ENCODE assay signal across 8 mouse cellular contexts in the genomic region with DNA sequence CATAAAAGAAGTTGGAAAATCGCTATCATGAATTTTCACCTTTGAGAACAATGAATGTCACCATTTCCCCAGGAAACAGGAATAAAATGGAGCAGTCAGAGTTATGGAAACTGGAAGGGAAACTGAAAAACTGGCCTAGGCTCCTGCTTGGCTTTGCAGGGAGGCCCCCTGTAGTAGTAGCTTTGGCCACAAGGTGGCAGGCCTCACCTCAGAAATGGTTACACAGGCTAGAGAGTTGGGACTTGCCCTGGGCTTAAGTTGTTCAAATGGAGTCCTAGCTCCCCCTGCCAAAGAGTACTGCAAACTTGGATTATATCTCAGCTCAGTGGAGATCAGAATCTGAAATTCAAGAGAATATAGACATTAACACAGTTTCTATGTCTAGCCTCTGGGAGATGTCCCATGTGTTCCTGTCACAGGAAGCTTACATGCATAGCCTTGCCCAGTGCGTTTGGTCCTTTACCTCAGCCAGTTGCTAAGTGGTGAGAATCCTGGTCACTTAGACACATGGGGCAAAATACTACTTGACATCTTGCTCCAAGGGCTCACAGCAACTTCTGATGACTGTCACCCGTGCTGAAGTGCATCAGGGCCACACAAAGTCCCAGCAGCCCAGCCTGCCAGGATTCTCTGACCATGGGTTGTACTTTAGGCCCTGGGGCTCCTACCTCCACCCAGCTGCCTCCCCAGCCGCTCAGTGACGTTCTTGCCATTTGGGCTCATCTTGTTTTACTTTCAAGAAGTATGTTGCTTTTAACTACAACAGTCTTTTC. TPM values are rescaled to one million over a fixed set of nuclear protein-coding genes. Genes with fewer than 3 reads are reported as not detected.
A peak's percentile ranks its signal among the peaks of the same experiment; 100 is the strongest.
DNase-seq lines count a peak whose midpoint lies in the region; ATAC-seq and TF ChIP-seq lines count a peak whose summit lies in the region.

No protein-coding gene starts in this region.

- no peak for TF ChIP-seq POLR2A in bone marrow macrophage, adult 2 months (IDR thresholded peaks at IDR 0.05; ENCODE audit: borderline replicate concordance, low read depth, low read length)

- peak; percentile 79 for ATAC-seq in erythroid progenitor cell, adult 5-6 weeks (replicated peaks; ENCODE audit: low FRiP score, poor library complexity, severe bottlenecking)
- peak; percentile 72 for ATAC-seq in heart, embryonic 16.5 days (replicated peaks; ENCODE audit: extremely low read depth, insufficient read depth, low FRiP score)
- ATAC-seq in liver, embryonic 13.5 days (ENCODE audit: low read depth): peak; percentile 62
- peak; percentile 86 for ATAC-seq in neural tube, embryonic 12.5 days (ENCODE audit: low FRiP score, low read depth)
- ATAC-seq in stomach, embryonic 16.5 days (ENCODE audit: insufficient read depth, low FRiP score): peak; percentile 79; the same call in 1 of the 2 replicates

- no peak overlapping the region for H3K4me2 ChIP-seq in heart, embryonic 16.5 days (ENCODE audit: low read depth, low read length)
- no peak overlapping the region for H3K4me2 ChIP-seq in liver, embryonic 13.5 days
- H3K4me2 ChIP-seq in neural tube, embryonic 12.5 days (replicated peaks): no peak overlapping the region
- no peak overlapping the region for H3K4me2 ChIP-seq in stomach, embryonic 16.5 days (ENCODE audit: low read depth, low read length)

- H3K9ac ChIP-seq in heart, embryonic 16.5 days (ENCODE audit: low read length): no peak overlapping the region
- no peak overlapping the region for H3K9ac ChIP-seq in liver, embryonic 13.5 days
- 0 out of 2 replicates have a peak overlapping the region, but pooled peaks have one; percentile 18 for H3K9ac ChIP-seq in neural tube, embryonic 12.5 days
- H3K9ac ChIP-seq in stomach, embryonic 16.5 days (ENCODE audit: low read length): no peak overlapping the region

- 46% methylated on average over 5 of the region's 5 CpGs for WGBS in heart, embryonic 16.5 days
- 58% methylated on average over 5 of the region's 5 CpGs for WGBS in liver, embryonic 13.5 days (ENCODE audit: insufficient replicate concordance)
- 46% methylated on average over 5 of the region's 5 CpGs for WGBS in neural tube, embryonic 12.5 days
- WGBS in stomach, embryonic 16.5 days: 44% methylated on average over 5 of the region's 5 CpGs

- no peaks in the 10 kb centered on the region for H3K9me3 ChIP-seq in heart, embryonic 16.5 days (replicated peaks; ENCODE audit: control insufficient read depth, low read length)
- no peaks in the 10 kb centered on the region for H3K9me3 ChIP-seq in liver, embryonic 13.5 days (replicated peaks)
- no peaks in the 10 kb centered on the region for H3K9me3 ChIP-seq in neural tube, embryonic 12.5 days
- H3K9me3 ChIP-seq in stomach, embryonic 16.5 days (replicated peaks; ENCODE audit: control insufficient read depth, low read length): no peaks in the 10 kb centered on the region

- H3K27ac ChIP-seq in bone marrow macrophage, adult 2 months (ENCODE audit: insufficient read depth, low read depth, low read length): no peak overlapping the region
- H3K27ac ChIP-seq in heart, embryonic 16.5 days (ENCODE audit: low read length): no peak overlapping the region
- no peak overlapping the region for H3K27ac ChIP-seq in liver, embryonic 13.5 days
- H3K27ac ChIP-seq in neural tube, embryonic 12.5 days: no peak overlapping the region
- peak overlapping the region; percentile 46 for H3K27ac ChIP-seq in stomach, embryonic 16.5 days (ENCODE audit: low read length)

- H3K27me3 ChIP-seq in heart, embryonic 16.5 days (ENCODE audit: control insufficient read depth, insufficient read depth, low read length): no peaks in the 10 kb centered on the region
- H3K27me3 ChIP-seq in liver, embryonic 13.5 days: no peaks in the 10 kb centered on the region
- H3K27me3 ChIP-seq in neural tube, embryonic 12.5 days (replicated peaks): no peaks in the 10 kb centered on the region
- H3K27me3 ChIP-seq in stomach, embryonic 16.5 days (ENCODE audit: control insufficient read depth, insufficient read depth, low read length): no peaks in the 10 kb centered on the region

- no peaks in the 10 kb centered on the region for H3K4me1 ChIP-seq in bone marrow macrophage, adult 2 months (ENCODE audit: control insufficient read depth, insufficient read depth, low read length)
- no peaks in the 10 kb centered on the region for H3K4me1 ChIP-seq in heart, embryonic 16.5 days (ENCODE audit: control insufficient read depth, insufficient read depth, low read length)
- H3K4me1 ChIP-seq in liver, embryonic 13.5 days (replicated peaks): 0 out of 2 replicates have a peak, but pooled peaks cover 3% of the 10 kb centered on the region
- peaks cover 20% of the 10 kb centered on the region for H3K4me1 ChIP-seq in neural tube, embryonic 12.5 days
- peaks cover 9% of the 10 kb centered on the region for H3K4me1 ChIP-seq in stomach, embryonic 16.5 days (ENCODE audit: control insufficient read depth, insufficient read depth, low read length)

- peaks cover 16% of the 10 kb centered on the region for H3K36me3 ChIP-seq in heart, embryonic 16.5 days (ENCODE audit: control insufficient read depth, insufficient read depth)
- peaks cover 34% of the 10 kb centered on the region for H3K36me3 ChIP-seq in liver, embryonic 13.5 days
- H3K36me3 ChIP-seq in neural tube, embryonic 12.5 days: peaks cover 32% of the 10 kb centered on the region
- no peaks in the 10 kb centered on the region for H3K36me3 ChIP-seq in stomach, embryonic 16.5 days (ENCODE audit: control insufficient read depth, insufficient read depth, low read length)

- TF ChIP-seq CTCF in bone marrow macrophage, adult 2 months (IDR thresholded peaks at IDR 0.05; ENCODE audit: low read depth, low read length): peak; percentile 77

- H3K4me3 ChIP-seq in bone marrow macrophage, adult 2 months (ENCODE audit: insufficient read depth, low read length): no peak overlapping the region
- no peak overlapping the region for H3K4me3 ChIP-seq in heart, embryonic 16.5 days (ENCODE audit: low read length)
- H3K4me3 ChIP-seq in liver, embryonic 13.5 days (replicated peaks): no peak overlapping the region
- H3K4me3 ChIP-seq in neural tube, embryonic 12.5 days: no peak overlapping the region
- H3K4me3 ChIP-seq in stomach, embryonic 16.5 days (replicated peaks; ENCODE audit: low read length): no peak overlapping the region

- DNase-seq in CD4-positive helper T cell, adult 2 months (ENCODE audit: low read depth, low spot score): peak; percentile 81
- DNase-seq in kidney, postnatal 14 days: peak; percentile 90
- peak; percentile 59 for DNase-seq in liver, embryonic 13.5 days

RNA-seq across cellular contexts. Expression of gene Glod4, which starts 9.8 kb away (rescaled TPM):
- 40.0 and 53.4 TPM in 2 replicates for polyA plus RNA-seq in bone marrow macrophage, adult 2 months (2012; ENCODE audit: insufficient read depth, insufficient read length, missing spikeins)
- 13.7 and 15.9 TPM in 2 replicates for total RNA-seq in erythroid progenitor cell, adult 5-6 weeks (2015; ENCODE audit: low replicate concordance)
- total RNA-seq in erythroid progenitor cell, adult 5-6 weeks (2017; ENCODE audit: low replicate concordance): 29.1 and 39.9 TPM in 2 replicates
- polyA plus RNA-seq in heart, embryonic 16.5 days (2015; fragmentation: Nextera tagmentation; extraction: Ambion mirVana): 115 and 122 TPM in 2 replicates
- polyA plus RNA-seq in liver, embryonic 13.5 days (2015; fragmentation: Nextera tagmentation; extraction: Ambion mirVana): 72.5 and 76.5 TPM in 2 replicates
- polyA plus RNA-seq in neural tube, embryonic 12.5 days (2016; fragmentation: Nextera tagmentation; extraction: Ambion mirVana): 111 TPM in 2 replicates
- 116 and 126 TPM in 2 replicates for polyA plus RNA-seq in stomach, embryonic 16.5 days (2015; fragmentation: Nextera tagmentation; extraction: Ambion mirVana)

RNA-seq across cellular contexts. Expression of gene Mrm3, which starts 9.8 kb away (rescaled TPM):
- polyA plus RNA-seq in bone marrow macrophage, adult 2 months (2012; ENCODE audit: insufficient read depth, insufficient read length, missing spikeins): 3.2 and 3.4 TPM in 2 replicates
- total RNA-seq in erythroid progenitor cell, adult 5-6 weeks (2015; ENCODE audit: low replicate concordance): 5.8 and 6.7 TPM in 2 replicates
- 2.3 and 2.4 TPM in 2 replicates for total RNA-seq in erythroid progenitor cell, adult 5-6 weeks (2017; ENCODE audit: low replicate concordance)
- 29.1 and 31.7 TPM in 2 replicates for polyA plus RNA-seq in heart, embryonic 16.5 days (2015; fragmentation: Nextera tagmentation; extraction: Ambion mirVana)
- polyA plus RNA-seq in liver, embryonic 13.5 days (2015; fragmentation: Nextera tagmentation; extraction: Ambion mirVana): 23.9 and 25.2 TPM in 2 replicates
- polyA plus RNA-seq in neural tube, embryonic 12.5 days (2016; fragmentation: Nextera tagmentation; extraction: Ambion mirVana): 17.1 and 18.7 TPM in 2 replicates
- polyA plus RNA-seq in stomach, embryonic 16.5 days (2015; fragmentation: Nextera tagmentation; extraction: Ambion mirVana): 22.3 and 24.2 TPM in 2 replicates

RNA-seq across cellular contexts. Expression of gene Gemin4, which starts 35.9 kb away (rescaled TPM):
- polyA plus RNA-seq in bone marrow macrophage, adult 2 months (2012; ENCODE audit: insufficient read depth, insufficient read length, missing spikeins): 1.6 and 3.2 TPM in 2 replicates
- total RNA-seq in erythroid progenitor cell, adult 5-6 weeks (2015; ENCODE audit: low replicate concordance): 9.6 and 26.7 TPM in 2 replicates
- total RNA-seq in erythroid progenitor cell, adult 5-6 weeks (2017; ENCODE audit: low replicate concordance): 1.8 and 3.0 TPM in 2 replicates
- 20.1 and 21.7 TPM in 2 replicates for polyA plus RNA-seq in heart, embryonic 16.5 days (2015; fragmentation: Nextera tagmentation; extraction: Ambion mirVana)
- 22.5 and 24.6 TPM in 2 replicates for polyA plus RNA-seq in liver, embryonic 13.5 days (2015; fragmentation: Nextera tagmentation; extraction: Ambion mirVana)
- 22.1 and 28.6 TPM in 2 replicates for polyA plus RNA-seq in neural tube, embryonic 12.5 days (2016; fragmentation: Nextera tagmentation; extraction: Ambion mirVana)
- polyA plus RNA-seq in stomach, embryonic 16.5 days (2015; fragmentation: Nextera tagmentation; extraction: Ambion mirVana): 30.1 and 35.2 TPM in 2 replicates

RNA-seq across cellular contexts. Expression of gene Dbil5, which starts 35.9 kb away (rescaled TPM):
- polyA plus RNA-seq in bone marrow macrophage, adult 2 months (2012; ENCODE audit: insufficient read depth, insufficient read length, missing spikeins): not detected in 2 replicates
- not detected in 2 replicates for total RNA-seq in erythroid progenitor cell, adult 5-6 weeks (2015; ENCODE audit: low replicate concordance)
- not detected in 2 replicates for total RNA-seq in erythroid progenitor cell, adult 5-6 weeks (2017; ENCODE audit: low replicate concordance)
- polyA plus RNA-seq in heart, embryonic 16.5 days (2015; fragmentation: Nextera tagmentation; extraction: Ambion mirVana): 0.53 and 1.8 TPM in 2 replicates
- 0.41 and 0.43 TPM in 2 replicates for polyA plus RNA-seq in liver, embryonic 13.5 days (2015; fragmentation: Nextera tagmentation; extraction: Ambion mirVana)
- 0.75 and 1.2 TPM in 2 replicates for polyA plus RNA-seq in neural tube, embryonic 12.5 days (2016; fragmentation: Nextera tagmentation; extraction: Ambion mirVana)
- polyA plus RNA-seq in stomach, embryonic 16.5 days (2015; fragmentation: Nextera tagmentation; extraction: Ambion mirVana): 2.3 and 4.5 TPM in 2 replicates
